Comparison of ENCODE assay signal across 25 mouse cellular contexts in genomic region chr2:72648294-72648693, GRCm38 (mm10).
"Had no signal": no experiment of that assay in that cellular context is flagged by ENCODE, and none has a peak within 500 bp of the region (broad histone marks: within the 10 kb centered on the region; RNA-seq: fewer than 3 reads in every experiment).

No protein-coding gene starts in this region.

- H3K4me2 ChIP-seq: limb, embryonic 12.5 days; limb, embryonic 15.5 days; liver, embryonic 11.5 days; lung, embryonic 14.5 days; neural tube, embryonic 13.5 days; stomach, embryonic 15.5 days had no signal

- H3K27me3 ChIP-seq: limb, embryonic 12.5 days; limb, embryonic 15.5 days; neural tube, embryonic 13.5 days; stomach, embryonic 15.5 days had no signal

- H3K27ac ChIP-seq: kidney, postnatal 0 days; layer of hippocampus, adult 2 months; limb, embryonic 12.5 days; limb, embryonic 15.5 days; liver, embryonic 14.5 days; midbrain, embryonic 10.5 days; neural tube, embryonic 13.5 days; stomach, embryonic 15.5 days had no signal

- H3K4me1 ChIP-seq: megakaryocyte, embryonic 14.5 days; stomach, embryonic 15.5 days had no signal

- DNase-seq: kidney, adult 2 months; kidney, postnatal 25 days; layer of hippocampus, adult 9-11 months; left cerebral cortex, postnatal 4 days; liver, postnatal 0 days; lung, embryonic 14.5 days; midbrain, embryonic 14.5 days; right cerebral cortex, adult 18-20 months; right cerebral cortex, postnatal 14 days; right cerebral cortex, postnatal 4 days; spleen, adult 18-20 months; thymus, adult 18-20 months; thymus, postnatal 36 days had no signal

- H3K9ac ChIP-seq: limb, embryonic 12.5 days; limb, embryonic 15.5 days; liver, embryonic 14.5 days; liver, postnatal 0 days; lung, embryonic 14.5 days; neural tube, embryonic 13.5 days; stomach, embryonic 15.5 days had no signal

- H3K4me3 ChIP-seq: layer of hippocampus, adult 2 months; limb, embryonic 12.5 days; limb, embryonic 15.5 days; megakaryocyte, embryonic 14.5 days; midbrain, embryonic 10.5 days; neural tube, embryonic 13.5 days; stomach, embryonic 15.5 days had no signal

- ATAC-seq: intestine, postnatal 0 days; liver, postnatal 0 days; lung, postnatal 0 days had no signal

- H3K36me3 ChIP-seq: limb, embryonic 12.5 days; limb, embryonic 15.5 days; midbrain, embryonic 10.5 days; neural tube, embryonic 13.5 days; stomach, embryonic 15.5 days had no signal

- H3K9me3 ChIP-seq: limb, embryonic 12.5 days; limb, embryonic 15.5 days; megakaryocyte, embryonic 14.5 days; midbrain, embryonic 10.5 days; neural tube, embryonic 13.5 days; stomach, embryonic 15.5 days had no signal
